Mouse (Mus musculus) erythroid progenitor cell, adult 5-6 weeks (primary cell): Measurements from ENCODE around the gene Fam198b. TPM values are rescaled to one million over a fixed set of nuclear protein-coding genes. Genes with fewer than 3 reads are reported as not detected.

ENCODE experiments used
- ATAC-seq: replicated peaks from 2 replicates; pipeline ENCODE4 v1.8.0; 2016; ENCODE audit warnings: moderate number of reproducible peaks, mild to moderate bottlenecking, moderate TSS enrichment, inconsistent platforms; ENCODE audit not compliant: poor library complexity, low FRiP score, severe bottlenecking
- total RNA-seq, 2 experiments: library from RNA; stranded (forward) in 1 of 2; stranded (reverse) in 1 of 2; fragments of 150-400 nt in 1 of 2; fragments of 186-747, 209-891 nt in 1 of 2; gene quantifications; 2 replicates each; pipeline versions ENCODE4 v1.2.3 to v1.2.4; 2015 to 2017; ENCODE audit warnings: low replicate concordance in 2 of 2

Gene Fam198b
- total RNA-seq, 2 experiments from 2014 or later: not detected

DNA sequence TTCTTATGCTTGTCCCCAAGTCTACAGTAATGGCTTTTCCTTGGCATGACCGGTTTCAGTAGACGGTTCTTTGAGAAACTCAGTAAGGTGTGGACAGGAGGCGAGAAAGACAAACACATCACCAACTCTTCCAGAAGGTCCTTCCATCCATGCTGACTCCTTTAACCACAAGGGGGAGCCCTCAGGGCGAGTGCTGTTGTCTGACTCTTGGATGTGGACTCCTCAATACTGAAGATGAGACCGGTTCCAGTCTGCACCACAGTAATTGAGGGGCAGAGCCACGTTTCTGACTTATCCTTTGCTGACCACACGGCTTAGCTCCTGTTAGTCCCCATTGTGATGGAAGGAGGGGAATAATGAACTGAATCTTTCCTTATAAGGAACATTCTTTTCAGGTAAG lies 1.2 kb upstream of the Fam198b start:
- ATAC-seq: no peak

DNA sequence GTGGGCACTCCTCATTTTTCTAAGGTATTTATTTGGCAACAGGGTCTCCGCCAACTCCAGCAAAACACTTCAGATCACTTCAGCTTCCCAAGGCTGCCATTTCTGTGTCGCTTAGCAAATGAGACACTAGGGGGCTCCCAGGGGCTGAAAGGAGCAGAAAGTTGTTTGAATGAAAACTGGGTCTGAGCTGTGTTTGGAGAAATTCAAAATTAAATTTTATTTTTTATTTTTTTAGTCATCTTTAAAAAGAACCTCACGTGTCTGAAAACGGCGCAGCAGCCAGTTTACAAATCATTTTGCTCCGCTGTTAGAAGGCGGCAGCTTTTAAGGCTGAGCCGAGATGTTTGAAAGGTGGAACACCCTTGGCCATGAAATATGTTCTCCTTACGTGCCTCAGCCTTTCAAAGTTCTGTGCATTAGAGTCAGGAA lies 442 bp downstream of the Fam198b start:
- ATAC-seq: no peak

DNA sequence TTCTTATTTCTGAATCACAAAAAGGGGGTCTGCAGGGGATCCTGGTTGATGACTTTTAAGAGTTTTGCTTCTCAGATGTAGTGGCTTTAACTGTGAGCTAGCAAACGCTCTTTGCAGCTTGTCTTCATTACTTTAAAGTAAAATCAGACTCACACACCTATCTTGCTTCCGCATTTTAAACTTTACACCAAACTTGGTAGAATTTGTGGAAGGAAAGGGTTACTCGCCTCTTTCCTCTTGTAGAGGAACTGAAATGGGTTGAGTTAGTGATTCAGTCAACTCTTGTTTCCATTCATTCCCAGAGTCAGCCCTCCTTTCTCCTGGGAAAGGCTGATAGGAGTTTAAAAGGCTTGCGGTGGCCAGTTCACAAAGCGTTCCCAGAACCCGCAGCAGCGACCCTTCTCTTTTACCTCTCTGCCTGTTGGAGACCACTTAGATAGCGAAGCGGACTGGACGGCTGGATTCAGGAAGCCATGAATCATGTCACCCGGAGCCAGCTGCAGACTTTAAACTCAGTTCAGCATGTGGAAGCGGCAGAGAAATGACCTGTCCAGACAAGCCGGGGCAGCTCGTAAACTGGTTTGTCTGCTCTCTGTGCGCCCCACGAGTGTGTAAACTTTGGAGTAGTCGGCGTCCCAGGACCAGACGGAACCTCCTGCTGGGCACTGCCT lies 1.5 kb downstream of the Fam198b start:
- ATAC-seq: no peak

DNA sequence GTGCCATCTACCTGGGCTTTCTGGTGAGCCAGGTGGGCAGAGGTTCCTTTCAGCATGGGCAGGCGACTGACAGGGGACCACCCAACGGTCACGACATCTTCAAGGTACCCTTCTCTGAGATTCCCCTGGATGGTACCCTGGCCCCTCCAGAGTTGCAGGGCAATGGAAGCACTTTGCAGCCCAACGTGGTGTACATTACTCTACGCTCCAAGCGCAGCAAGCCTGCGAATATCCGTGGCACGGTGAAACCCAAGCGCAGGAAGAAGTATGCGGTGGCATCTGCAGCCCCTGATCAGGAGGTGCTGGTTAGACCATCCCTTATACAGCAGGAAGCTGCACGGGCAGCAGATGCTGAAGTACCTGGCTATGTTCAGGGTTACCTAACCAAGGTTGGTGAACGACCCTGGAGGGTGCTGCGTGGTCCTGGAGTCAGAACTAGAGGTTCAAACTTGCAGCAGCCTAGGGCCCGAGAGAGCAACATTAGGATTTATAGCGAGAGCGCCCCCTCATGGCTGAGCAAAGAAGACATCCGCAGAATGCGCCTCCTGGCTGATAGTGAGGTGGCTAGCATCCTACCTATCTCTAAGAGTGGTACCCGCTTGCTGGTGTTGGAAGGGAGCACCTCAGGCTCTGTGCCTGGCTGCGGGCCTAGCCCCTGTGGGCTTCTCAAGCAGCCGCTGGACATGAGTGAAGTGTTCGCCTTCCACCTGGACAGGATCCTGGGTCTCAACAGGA lies 2.2 kb downstream of the Fam198b start:
- ATAC-seq: 0 out of 2 replicates have a peak, but pooled peaks have one; percentile 30

DNA sequence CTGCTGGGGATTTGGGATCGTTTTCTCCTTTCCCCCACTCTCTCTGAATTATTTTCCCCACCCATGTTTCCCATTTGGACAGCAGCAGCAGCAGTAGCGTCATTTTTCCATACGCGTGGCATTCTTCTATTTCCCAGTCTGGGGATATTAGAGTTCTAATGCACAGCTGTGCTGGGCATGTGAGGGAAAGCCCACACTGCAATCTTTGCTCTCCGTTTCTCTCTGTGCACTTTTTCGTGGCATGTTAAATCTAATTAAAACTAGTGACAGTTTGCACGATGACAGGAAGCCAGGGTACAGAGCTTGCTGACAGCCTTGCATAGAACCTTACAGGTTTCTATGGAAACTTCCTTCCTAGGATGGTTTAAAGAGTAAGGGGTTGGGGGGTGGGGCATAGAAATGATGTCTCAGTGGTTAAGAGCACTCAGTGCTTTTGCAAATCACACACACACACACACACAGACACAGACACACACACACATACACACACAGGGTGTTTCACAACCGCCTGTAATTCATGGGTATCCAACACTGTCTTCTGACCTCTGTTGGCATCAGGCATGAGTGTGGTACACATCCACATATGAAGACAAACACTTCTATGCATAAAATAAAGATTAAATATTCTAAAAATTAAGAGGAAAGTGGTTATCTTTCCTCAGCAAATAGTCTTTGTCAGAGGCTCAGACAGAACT lies 3.0 kb downstream of the Fam198b start:
- no peak for ATAC-seq

DNA sequence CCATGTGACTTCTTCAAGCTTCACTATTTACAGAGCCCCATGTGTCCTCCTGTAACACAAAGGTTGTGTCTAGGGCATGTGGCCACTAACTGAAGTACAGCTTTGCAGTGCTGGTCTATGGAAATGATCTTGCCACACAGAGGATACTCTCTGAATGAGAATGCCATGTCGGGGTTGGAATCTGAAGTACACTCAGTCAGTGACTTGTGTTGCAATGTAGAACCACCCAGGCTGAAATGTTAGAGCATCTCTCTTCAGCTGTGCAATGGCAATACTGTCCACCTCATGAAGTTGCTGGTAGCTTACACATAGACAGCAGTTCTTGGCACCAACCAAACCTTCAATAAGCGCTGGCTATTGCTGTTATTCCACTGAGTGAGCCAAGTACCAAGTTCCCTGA lies 3.6 kb downstream of the Fam198b start:
- ATAC-seq: no peak

DNA sequence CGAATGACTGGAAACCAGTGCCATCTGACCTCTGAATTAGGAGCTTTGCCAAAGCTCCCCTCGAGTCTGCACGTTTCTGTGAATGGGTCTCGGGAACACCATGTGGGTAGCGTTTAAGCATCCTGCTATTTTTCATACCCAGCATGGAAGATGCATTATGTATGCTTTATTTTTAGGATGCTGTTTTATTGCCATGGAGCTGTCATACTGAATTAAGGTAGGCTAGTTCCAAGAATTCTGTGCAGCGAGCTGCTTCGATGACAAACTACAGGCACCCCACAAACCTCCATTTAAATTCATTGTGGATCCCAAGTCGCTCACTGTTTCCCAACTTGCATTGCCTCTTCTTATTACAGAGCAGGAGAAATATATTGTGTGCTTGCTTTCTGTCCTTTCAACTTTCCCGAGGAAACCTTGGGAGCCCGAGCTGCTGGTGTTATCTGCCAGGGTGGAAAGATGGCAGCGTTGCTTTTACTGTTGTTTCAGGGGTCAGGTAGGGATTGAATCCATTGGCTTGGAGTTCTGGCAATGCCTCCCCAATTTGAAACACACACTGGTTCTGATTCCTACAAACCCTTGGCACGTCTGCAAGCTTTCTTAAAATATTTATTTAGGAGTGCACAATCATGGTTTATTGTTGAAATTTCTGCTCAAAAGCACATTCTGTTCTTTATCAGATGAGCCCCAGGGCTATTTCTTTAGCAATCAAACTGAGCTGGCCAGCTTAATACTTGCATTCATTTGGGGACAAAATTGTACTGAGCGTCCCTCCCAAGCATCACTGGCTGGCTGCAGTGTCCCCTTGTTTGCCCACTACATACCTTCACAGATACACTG lies 13.4 kb downstream of the Fam198b start:
- ATAC-seq: no peak

DNA sequence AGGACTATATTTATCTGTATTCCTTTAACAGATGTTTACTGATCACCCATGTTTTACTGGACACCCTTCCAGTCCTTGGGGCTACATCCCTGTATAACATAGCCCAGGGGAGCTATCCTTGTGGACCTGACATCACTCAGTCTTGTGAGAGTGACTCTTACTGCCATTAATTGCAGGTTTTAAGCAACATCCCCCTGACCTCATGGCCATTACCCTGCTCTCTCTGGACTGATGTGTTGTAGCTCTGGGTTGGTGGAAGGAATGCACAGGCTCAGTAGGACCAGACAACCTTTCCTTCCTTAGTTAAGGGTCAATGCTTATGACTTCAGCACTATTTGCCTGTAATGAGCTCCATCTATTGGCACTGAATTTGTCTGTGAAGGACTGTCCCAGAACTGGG lies 14.2 kb downstream of the Fam198b start:
- no peak for ATAC-seq

DNA sequence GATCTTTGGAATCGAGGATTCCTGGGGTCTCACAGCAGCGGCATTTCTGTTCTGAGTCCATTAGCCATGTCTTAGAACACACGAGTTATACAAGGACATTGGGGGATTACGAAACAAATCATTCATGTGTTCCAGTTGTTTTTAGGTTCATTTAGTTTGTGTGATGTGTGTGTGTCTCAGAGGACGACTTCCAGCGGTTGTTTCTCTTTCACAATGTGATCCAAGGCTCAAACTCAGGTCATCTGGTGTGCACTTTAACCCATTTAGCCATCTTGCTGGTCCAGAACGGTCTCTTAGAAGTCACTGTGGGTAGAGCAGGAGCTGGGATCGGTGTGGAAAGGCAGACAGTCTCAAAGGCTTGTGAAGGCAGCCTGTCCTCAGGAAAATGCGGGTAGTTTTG lies 15.6 kb downstream of the Fam198b start:
- no peak for ATAC-seq

DNA sequence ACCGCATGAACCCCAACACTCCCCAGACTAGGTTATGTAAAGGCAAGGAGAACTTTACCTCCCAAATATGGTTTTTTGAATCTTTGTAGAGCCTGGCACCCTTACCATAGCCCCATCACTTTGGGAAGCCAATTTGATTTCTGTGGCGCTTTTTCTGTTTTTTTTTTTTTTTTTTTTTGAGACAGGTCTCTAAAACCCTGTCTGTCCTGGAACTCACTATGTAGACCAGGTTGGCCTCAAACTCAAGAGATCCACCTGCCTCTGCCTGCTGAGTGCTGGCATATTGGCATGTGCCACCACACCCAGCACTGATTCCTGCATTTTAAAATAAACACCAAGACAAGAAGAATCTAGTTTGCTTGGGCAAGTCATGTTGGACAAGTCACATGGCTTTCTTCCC lies 16.2 kb downstream of the Fam198b start:
- no peak for ATAC-seq

DNA sequence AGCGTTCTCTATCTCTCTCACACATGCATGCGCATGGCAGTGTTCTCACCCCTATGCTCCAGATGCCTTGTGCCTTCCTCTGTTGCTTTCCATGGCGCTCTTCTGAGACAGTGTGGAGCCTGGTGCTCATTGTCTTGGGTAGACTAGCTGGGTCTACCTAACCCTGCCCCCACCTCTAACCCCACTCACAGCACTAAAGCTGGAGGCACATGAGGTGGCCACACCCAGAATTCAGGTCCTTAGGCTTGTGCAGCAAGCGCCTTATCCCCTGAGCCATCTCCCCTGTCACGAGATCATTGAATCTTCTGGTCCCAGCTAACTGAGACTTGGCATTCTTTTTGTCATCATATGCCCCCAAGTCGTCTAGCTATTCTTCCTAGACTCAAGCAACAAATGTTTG lies 17.0 kb downstream of the Fam198b start:
- no peak for ATAC-seq

DNA sequence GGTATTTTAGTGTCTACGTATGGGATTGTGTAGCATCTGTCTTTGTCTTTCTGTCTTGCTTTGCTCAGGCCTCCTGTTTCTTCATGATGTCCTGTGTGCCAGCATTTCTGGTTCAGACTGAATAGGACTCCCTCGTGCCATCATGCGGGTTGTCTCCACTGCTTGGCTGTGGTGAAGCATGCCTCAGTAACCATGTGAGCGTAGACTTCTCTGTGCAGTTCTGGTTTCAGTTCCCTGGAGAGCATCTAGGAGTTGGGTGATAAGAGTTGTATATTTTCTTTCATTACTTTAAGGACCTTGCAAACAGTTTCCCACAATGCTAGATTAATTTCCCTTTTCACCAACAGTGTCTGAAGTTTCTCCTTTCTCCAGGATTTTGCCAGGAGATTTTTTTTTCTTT lies 17.4 kb downstream of the Fam198b start:
- ATAC-seq: no peak

DNA sequence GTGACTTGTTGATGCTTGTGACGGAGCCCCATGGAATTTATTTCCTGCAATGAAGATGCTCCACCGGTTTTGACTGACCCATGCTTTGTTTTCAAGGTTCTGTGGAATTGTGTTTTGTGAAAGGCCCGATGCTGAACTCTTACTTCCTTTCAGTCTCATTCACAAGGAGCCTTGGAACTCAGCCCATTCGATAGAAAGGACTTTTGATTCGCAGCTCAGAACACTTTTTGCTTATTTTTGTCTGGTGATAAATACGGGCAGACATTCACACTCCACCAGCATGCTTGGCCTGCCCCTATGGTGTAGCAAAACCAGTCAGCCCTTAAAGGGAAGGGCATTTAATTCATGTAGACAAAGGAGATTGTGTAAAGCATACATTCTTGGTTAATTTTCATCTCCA lies 19.5 kb downstream of the Fam198b start:
- no peak for ATAC-seq

DNA sequence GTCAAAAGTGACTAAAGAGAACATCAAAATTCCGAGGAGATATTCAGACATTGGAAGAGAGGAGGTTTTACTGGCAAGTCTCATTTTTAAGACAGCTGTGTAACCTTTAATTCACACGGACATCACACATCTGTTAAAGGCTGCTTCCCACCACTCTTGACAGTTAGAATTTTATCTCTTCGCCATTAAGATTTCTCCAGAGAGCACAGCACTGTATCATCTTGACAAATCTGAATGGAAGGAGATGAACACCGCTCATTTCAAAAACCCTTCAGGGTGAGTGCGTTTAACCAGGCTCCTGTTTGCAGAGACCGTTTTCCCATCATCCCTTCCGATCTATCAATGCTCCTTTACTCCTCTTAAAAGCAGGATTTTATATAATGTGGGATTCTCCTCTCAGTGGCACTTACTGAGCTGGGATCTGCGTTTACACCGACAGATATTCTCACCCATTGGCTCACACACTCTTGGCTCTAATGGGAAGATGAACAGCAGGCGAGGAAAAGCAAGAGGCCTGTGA lies 20.0 kb downstream of the Fam198b start:
- no peak for ATAC-seq

DNA sequence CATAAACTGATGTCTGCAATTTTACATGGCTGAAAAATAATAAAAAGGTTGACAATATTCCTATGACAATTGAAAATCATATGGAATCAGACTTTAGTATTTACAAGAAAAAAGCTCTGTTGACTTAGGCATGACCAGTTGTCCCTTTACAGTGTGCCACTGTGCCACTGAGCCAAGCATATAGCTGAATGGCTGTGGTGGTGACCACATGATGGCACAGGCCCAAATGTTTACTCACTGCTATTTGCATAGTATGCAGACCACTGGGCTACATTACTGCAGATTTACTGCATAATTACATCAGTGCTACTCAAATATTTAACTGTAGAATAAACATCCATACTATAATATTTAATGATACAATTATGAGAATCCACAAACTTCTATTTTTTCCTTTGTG lies 21.1 kb downstream of the Fam198b start:
- ATAC-seq: no peak

DNA sequence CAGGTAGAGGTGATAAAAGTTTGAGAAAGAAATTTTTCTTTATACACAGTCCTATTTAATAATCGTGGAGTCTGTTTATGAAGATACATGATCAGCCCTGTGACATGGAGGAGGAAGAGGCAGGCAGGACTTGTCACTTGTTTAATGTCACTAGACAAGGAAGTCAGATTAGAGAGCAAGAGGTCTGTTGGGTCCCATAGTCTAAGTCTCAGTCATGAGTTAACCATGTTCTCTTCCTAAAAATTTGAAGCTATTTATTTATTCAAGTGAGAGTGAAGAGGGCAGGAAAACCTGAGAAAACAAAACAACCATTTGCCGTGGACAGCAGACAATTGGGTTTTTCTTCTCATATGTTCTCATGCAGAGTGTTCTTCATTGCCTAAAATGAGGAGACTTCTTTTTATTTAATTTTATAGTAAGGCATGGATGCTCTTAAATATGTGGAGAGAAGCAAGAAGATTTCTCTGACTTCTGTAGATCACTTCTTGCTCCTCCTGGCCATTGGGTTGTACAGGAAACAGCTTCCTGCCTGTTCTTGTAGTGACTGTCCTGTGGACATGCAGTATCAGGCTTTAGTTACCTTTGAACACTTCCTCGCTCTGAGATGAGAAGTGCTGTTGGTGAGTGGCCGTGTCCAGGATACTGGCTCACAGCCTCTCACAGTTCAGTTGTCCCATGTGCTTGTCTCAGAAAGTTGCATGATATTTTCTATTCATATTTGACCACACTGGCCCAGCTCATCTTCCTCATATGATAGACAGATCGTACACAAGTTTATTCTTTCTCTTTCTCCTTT lies 22.1 kb downstream of the Fam198b start:
- ATAC-seq: no peak

DNA sequence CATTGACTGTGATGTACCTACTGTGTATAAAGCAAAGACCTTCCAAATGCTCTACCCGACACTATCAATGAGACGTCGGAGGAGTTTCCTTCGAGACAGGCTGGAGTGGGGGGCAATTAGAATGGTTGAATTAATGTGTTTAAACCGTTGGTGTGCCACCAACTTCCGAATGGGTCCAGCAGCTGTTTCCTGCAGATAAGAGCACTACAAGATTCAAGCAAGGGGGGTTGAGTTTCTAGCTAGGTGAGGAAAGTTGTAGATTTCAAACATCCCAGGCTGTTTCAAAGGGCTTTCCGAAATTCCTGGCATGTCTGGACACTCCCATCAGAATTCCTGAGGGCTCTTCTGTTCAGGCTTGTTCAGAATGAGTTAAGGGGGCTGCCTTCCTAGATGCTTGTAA lies 22.9 kb downstream of the Fam198b start:
- no peak for ATAC-seq

DNA sequence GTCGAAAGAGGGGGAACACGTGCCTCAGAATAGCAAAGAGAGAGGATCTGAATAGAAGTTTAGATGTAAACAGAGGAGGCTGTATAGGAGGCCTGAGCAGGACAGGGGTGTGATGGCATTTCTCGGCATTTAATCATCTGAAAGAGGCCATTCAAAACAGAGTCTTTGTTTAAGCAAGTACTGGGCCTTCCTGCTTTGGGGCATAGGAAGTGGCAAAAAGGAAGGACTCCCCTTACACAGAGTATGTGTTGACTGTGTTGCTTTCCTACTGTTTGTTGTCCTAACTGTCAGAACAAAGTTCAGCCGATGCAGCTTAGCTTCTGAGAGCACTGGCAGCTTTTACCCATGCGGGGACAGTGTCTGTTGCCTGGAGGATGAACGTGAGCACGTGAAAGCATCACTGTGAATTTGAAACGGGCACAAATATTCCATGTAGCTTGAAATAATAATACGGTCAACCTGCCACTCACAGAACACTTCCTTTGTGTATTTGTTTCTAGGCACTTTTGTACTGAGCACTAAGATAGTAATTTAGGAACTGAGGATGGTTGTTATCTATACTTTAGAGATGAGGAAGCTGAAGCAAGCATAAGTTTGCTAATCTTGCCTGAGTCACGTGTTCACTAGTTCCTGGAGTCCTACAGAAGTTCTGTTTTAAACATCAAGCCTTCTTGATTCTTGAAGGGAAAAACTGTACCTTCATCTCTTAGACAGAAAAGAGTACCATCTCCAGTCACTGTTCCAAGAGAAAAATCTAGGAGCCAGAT lies 26.2 kb downstream of the Fam198b start:
- no peak for ATAC-seq
